Mouse (Mus musculus) kidney, postnatal 25 days (tissue): Measurements from ENCODE around the gene Cmip.
A peak's percentile ranks its signal among the peaks of the same experiment; 100 is the strongest.

Source experiments
- DNase-seq, 2 experiments: peaks; one replicate each; pipeline ENCODE4 v3.0.0; 2021; ENCODE audit warnings: mixed read lengths in 2 of 2

Gene Cmip

GRCm38 (mm10) chr8:117349541-117349940, 92.7 kb downstream of the Cmip start:
- DNase-seq, result no peak

- DNase-seq, result no peak
Measured at GRCm38 (mm10) chr8:117352098-117352497, 95.2 kb downstream of the Cmip start.

- DNase-seq, result no peak
Measured at GRCm38 (mm10) chr8:117355111-117355831, 98.4 kb downstream of the Cmip start.

- no peak for DNase-seq
Measured at GRCm38 (mm10) chr8:117356109-117356672, 99.3 kb downstream of the Cmip start.

GRCm38 (mm10) chr8:117357491-117358467, 100.9 kb downstream of the Cmip start:
- DNase-seq, result peak in 1 of 2 experiments; percentile 81

GRCm38 (mm10) chr8:117360172-117360930, 103.5 kb downstream of the Cmip start:
- DNase-seq, result peak in 1 of 2 experiments; percentile 69

- no peak for DNase-seq
Measured at GRCm38 (mm10) chr8:117361595-117362437, 105.0 kb downstream of the Cmip start.

- no peak for DNase-seq
Measured at GRCm38 (mm10) chr8:117362438-117362726, 105.5 kb downstream of the Cmip start.

- DNase-seq, result peak; percentile 56 to 82
Measured at GRCm38 (mm10) chr8:117363291-117363690, 106.4 kb downstream of the Cmip start.

GRCm38 (mm10) chr8:117364374-117365160, 107.7 kb downstream of the Cmip start:
- peak; percentile 27 to 69 for DNase-seq

GRCm38 (mm10) chr8:117366475-117366874, 109.6 kb downstream of the Cmip start:
- DNase-seq, result peak in 1 of 2 experiments; percentile 37

GRCm38 (mm10) chr8:117367441-117367840, 110.6 kb downstream of the Cmip start:
- DNase-seq, result no peak

- DNase-seq, result peak; percentile 74 to 88
Measured at GRCm38 (mm10) chr8:117368781-117369180, 111.9 kb downstream of the Cmip start.

GRCm38 (mm10) chr8:117370009-117370408, 113.1 kb downstream of the Cmip start:
- DNase-seq, result no peak

- DNase-seq, result no peak
Measured at GRCm38 (mm10) chr8:117371189-117371588, 114.3 kb downstream of the Cmip start.

GRCm38 (mm10) chr8:117372070-117372469, 115.2 kb downstream of the Cmip start:
- no peak for DNase-seq

GRCm38 (mm10) chr8:117373001-117373428, 116.2 kb downstream of the Cmip start:
- DNase-seq, result peak in 1 of 2 experiments; percentile 15

- DNase-seq, result no peak
Measured at GRCm38 (mm10) chr8:117374087-117374486, 117.2 kb downstream of the Cmip start.

- no peak for DNase-seq
Measured at GRCm38 (mm10) chr8:117376997-117377396, 120.1 kb downstream of the Cmip start.

- no peak for DNase-seq
Measured at GRCm38 (mm10) chr8:117378625-117379024, 121.8 kb downstream of the Cmip start.

- DNase-seq, result peak; percentile 73 to 84
Measured at GRCm38 (mm10) chr8:117379131-117379530, 122.3 kb downstream of the Cmip start.
